Mouse (Mus musculus) heart, adult 2 months (tissue): ENCODE measurements at regions not wholly inside any gene's neighbourhood (a gene's known extent, or its start where the extent isn't known, plus 50 kb on each side); places are given as distances from the start of the nearest gene placed in this dataset.

Experiments used
- DNase-seq, 2 experiments: peaks; one replicate each; pipeline ENCODE4 v3.0.0; 2021
- H3K27ac ChIP-seq: fragments of 200-600 bp; 2 replicates; pipeline ENCODE4 v1.8.1; 2022
- H3K27me3 ChIP-seq: fragments of 200-500 bp; 2 replicates; pipeline ENCODE4 v1.6.1; 2012; ENCODE audit warnings: mild to moderate bottlenecking, low read length, inconsistent platforms, mixed read lengths; ENCODE audit not compliant: control insufficient read depth, insufficient read depth
- H3K36me3 ChIP-seq: fragments of 200-500 bp; 2 replicates; pipeline ENCODE4 v1.6.1; 2012; ENCODE audit warnings: low read length, inconsistent platforms; ENCODE audit not compliant: control insufficient read depth, insufficient read depth
- H3K4me1 ChIP-seq: fragments of 200-500 bp; 2 replicates; pipeline ENCODE4 v1.6.1; 2011; ENCODE audit warnings: low read length; ENCODE audit not compliant: control insufficient read depth, insufficient read depth
- H3K4me3 ChIP-seq: fragments of 200-600 bp; 2 replicates; pipeline ENCODE4 v1.8.1; 2022
- H3K79me2 ChIP-seq: fragments of 200-500 bp; replicated peaks from 2 replicates; pipeline ENCODE4 v1.6.1; 2012; ENCODE audit warnings: mild to moderate bottlenecking, inconsistent platforms, low read length, moderate library complexity, mixed read lengths; ENCODE audit not compliant: control insufficient read depth, insufficient read depth
- H3K9ac ChIP-seq: fragments of 200-500 bp; 2 replicates; pipeline ENCODE4 v1.6.1; 2012; ENCODE audit warnings: low read depth, mild to moderate bottlenecking, control low read depth, inconsistent platforms, low read length, mixed read lengths
- CTCF ChIP-seq: fragments of 200-600 bp; IDR thresholded peaks from 2 replicates; pipeline ENCODE4 v1.8.1; 2022; ENCODE audit warnings: antibody characterized with exemption, mild to moderate bottlenecking, moderate library complexity
- EP300 ChIP-seq: fragments of 200-500 bp; IDR thresholded peaks from 2 replicates; pipeline ENCODE4 v1.6.1; 2011; ENCODE audit warnings: low read depth, low read length, control low read depth; ENCODE audit not compliant: insufficient read depth
- POLR2A ChIP-seq: fragments of 200-500 bp; IDR thresholded peaks from 2 replicates; pipeline ENCODE4 v1.6.1; 2011; ENCODE audit warnings: mild to moderate bottlenecking, low read depth, low read length, control low read depth; ENCODE audit not compliant: insufficient read depth
- WGBS: fragments of 180-500 bp; shearing (Covaris S2); methylation state at CpG from one replicate; pipeline ENCODE4 v1.1.7; 2018; 5-methylcytosine and 5-hydroxymethylcytosine counted together
- intact Hi-C: fragments of 180-260 bp; cut with DNase I; formaldehyde crosslinking; loops from one replicate; pipeline ENCODE4 v1.15.1; 2025

DNA sequence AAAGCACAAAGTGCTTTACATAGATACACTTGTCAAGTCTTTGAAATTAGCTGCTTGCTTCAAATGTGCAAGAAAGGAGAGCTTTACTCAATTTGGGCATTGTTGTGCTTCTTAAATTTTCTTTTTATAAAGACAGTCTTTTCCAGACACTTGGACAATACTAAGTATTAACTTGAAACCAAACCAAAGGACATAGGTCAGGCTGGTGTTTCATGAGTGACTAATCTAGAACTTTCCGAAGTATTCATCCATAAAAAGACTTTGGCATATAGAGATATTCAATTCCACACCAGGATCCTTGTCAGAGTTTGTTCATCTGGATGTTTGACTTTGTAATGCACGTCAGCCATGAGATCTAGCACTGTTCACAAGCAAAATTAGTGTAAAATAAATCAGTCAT is 173.0 kb downstream of the Tfec start:
- Histone ChIP-seq H3K27me3 (no peaks in the 10 kb centered on the region), H3K27ac (no peak overlapping the region), H3K9ac (no peak overlapping the region), H3K4me1 (no peaks in the 10 kb centered on the region), H3K36me3 (no peaks in the 10 kb centered on the region), H3K4me3 (no peak overlapping the region), H3K79me2 (no peaks in the 10 kb centered on the region)
- 71% methylated on average over 2 of the region's 2 CpGs for WGBS
- TF ChIP-seq POLR2A: no peak
- TF ChIP-seq CTCF: no peak
- TF ChIP-seq EP300: no peak
- no peak for DNase-seq
- intact Hi-C loops: no loop called here

DNA sequence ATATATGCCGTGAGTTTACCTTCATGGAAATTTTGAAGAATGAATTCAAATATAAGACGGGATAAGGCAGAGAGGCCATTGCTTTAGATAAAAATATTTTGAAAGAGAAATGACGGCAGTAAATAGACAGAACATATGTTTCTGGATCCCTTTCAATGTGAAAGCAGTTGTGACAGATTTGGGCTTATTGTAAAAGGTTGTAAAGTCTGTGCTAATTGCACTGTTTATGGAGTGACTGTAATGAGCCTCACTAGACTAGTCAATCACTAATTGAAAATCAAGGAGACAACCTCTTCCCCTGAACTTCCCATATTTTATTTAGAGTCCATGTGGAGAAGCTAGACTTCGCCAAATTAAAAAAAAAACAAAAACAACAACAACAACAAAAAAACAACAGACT is 193.7 kb downstream of the Tfec start:
- no peaks in the 10 kb centered on the region for H3K27me3 ChIP-seq
- TF ChIP-seq EP300: no peak
- TF ChIP-seq CTCF: no peak
- TF ChIP-seq POLR2A: no peak
- DNase-seq: no peak
- no peaks in the 10 kb centered on the region for H3K79me2 ChIP-seq
- H3K4me3 ChIP-seq: no peak overlapping the region
- H3K9ac ChIP-seq: no peak overlapping the region
- no peaks in the 10 kb centered on the region for H3K36me3 ChIP-seq
- intact Hi-C loops: no loop called here
- H3K27ac ChIP-seq: no peak overlapping the region
- WGBS: 86% methylated on average over 4 of the region's 4 CpGs
- no peaks in the 10 kb centered on the region for H3K4me1 ChIP-seq

DNA sequence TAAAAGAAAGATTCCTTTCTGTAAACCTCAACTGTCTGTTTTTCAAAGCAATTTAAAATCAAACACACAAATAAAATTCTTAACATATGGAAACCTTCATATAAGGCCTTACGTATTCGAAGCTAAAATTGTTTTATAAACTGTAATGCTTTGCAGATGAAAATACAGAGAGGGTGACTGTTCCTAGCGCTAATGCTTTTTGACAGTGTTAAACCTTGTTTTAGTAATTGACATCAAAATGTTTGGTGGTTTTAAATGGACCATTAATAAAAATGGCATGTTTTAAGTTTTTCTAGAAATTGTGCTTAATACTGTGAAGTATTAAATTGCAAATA is 194.9 kb downstream of the Tfec start:
- no peak for DNase-seq
- H3K4me3 ChIP-seq: no peak overlapping the region
- 91% methylated on average over 3 of the region's 3 CpGs for WGBS
- no peak for TF ChIP-seq EP300
- no peak for TF ChIP-seq POLR2A
- TF ChIP-seq CTCF: no peak
- no peak overlapping the region for H3K27ac ChIP-seq
- H3K4me1 ChIP-seq: no peaks in the 10 kb centered on the region
- intact Hi-C loops: no loop called here
- H3K27me3 ChIP-seq: no peaks in the 10 kb centered on the region
- no peaks in the 10 kb centered on the region for H3K79me2 ChIP-seq
- H3K36me3 ChIP-seq: no peaks in the 10 kb centered on the region
- H3K9ac ChIP-seq: no peak overlapping the region

DNA sequence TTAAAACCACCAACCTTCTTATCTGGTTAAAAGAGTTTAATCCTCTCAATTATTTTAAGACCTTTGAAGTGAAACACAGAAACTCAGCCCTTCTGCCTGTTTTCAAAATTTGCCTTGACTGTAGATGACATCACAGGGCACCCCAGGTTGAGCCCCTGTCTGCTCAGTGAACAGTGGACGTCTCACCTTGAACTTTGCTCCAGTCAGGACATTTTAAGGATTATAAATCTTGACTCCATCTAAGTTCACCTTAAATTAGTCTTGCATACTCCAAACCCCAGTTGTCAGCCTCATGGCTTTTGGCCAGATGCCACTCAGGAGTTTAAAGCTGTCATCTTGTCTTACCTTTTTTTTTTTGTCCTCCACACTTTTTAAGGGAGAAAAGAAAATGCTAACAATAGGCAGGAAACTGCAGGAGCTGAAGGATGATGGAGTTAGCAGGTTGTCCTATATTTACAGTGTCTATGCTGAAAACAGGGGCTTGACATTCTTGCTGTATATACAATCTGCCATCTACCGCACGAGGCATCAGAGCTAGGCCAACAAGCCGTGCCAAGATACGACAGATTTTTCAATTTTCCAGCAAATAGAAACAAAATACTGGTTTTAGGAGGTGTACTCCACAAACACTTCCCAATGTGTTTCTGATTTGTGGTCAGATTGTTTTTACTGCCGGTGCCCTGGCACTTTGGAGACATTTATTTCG is 195.4 kb downstream of the Tfec start:
- DNase-seq: no peak
- TF ChIP-seq EP300: no peak
- no peak for TF ChIP-seq POLR2A
- Histone ChIP-seq H3K79me2 (no peaks in the 10 kb centered on the region), H3K4me3 (no peak overlapping the region), H3K4me1 (no peaks in the 10 kb centered on the region), H3K9ac (no peak overlapping the region), H3K27ac (no peak overlapping the region), H3K27me3 (no peaks in the 10 kb centered on the region), H3K36me3 (no peaks in the 10 kb centered on the region)
- intact Hi-C loops: no loop called here
- 79% methylated on average over 7 of the region's 7 CpGs for WGBS

DNA sequence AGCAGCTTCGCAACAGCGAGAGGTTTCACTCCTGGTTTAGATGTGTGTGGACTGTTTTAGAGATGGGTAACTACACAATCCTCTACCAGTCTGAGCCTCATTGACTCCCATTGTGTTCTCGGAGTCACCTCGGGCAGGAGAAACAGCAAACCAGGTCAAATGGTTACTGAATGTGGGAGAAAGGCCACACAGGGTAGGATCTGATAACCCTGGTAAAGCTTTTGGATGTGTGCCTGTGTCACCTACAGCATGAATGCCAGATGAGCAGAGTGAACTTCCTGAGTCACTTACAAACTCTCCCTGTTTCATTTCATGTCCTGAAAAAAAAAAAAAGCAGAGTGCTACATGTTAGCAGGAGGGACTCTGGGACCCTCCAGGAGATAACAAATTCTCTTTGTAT is 201.0 kb downstream of the Tfec start:
- TF ChIP-seq EP300 (no peak), POLR2A (no peak), CTCF (no peak)
- DNase-seq: no peak
- no peaks in the 10 kb centered on the region for H3K36me3 ChIP-seq
- H3K27ac ChIP-seq: no peak overlapping the region
- no peak overlapping the region for H3K9ac ChIP-seq
- no peaks in the 10 kb centered on the region for H3K27me3 ChIP-seq
- H3K79me2 ChIP-seq: no peaks in the 10 kb centered on the region
- 65% methylated on average over 4 of the region's 4 CpGs for WGBS
- intact Hi-C loops: no loop called here
- H3K4me3 ChIP-seq: no peak overlapping the region
- H3K4me1 ChIP-seq: no peaks in the 10 kb centered on the region

DNA sequence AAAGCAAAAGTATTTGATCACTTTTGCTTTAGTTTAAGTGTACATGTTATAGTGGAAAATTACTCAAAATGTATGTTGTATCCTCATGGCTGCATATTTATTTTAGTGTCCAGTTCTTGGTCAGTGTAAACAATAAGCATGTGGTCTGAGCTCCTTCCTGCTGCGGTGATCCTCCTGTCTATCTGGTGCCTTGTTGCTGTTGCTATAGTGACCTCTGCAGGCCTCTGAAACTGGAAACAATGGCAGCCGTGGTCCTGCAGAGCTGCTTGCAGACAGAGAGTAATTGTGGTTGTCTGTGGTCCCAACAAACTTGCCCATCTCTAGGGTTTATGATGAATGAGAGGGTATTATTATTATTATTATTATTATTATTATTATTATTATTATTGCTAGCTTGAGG is 230.2 kb downstream of the Tfec start:
- Histone ChIP-seq H3K27ac (no peak overlapping the region), H3K9ac (no peak overlapping the region), H3K36me3 (no peaks in the 10 kb centered on the region), H3K79me2 (no peaks in the 10 kb centered on the region), H3K27me3 (no peaks in the 10 kb centered on the region), H3K4me1 (no peaks in the 10 kb centered on the region), H3K4me3 (no peak overlapping the region)
- DNase-seq: no peak
- 3% methylated on average over 2 of the region's 2 CpGs for WGBS
- intact Hi-C loops: no loop called here
- TF ChIP-seq EP300: no peak
- no peak for TF ChIP-seq CTCF

DNA sequence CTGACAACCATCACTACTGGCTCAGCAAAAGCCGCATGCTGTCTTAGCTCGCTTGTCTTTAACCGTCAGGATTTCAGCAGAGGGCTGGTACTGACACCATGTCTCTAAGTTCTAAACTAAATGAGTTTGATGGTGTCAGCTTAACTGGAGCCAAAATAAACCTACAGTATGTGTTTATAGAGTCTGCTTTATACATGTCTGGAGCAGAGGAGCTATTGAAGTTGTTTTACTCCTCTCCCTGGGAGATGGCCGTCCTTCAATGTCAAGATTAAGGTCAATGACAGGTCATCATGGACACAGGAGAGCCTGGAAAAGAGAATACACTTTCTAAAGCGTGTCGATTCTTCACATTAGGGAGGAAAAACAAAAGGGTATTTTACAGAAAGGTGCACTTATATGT is 231.0 kb downstream of the Tfec start:
- Histone ChIP-seq H3K27me3 (no peaks in the 10 kb centered on the region), H3K4me1 (no peaks in the 10 kb centered on the region), H3K27ac (no peak overlapping the region), H3K9ac (no peak overlapping the region), H3K4me3 (no peak overlapping the region), H3K79me2 (no peaks in the 10 kb centered on the region), H3K36me3 (no peaks in the 10 kb centered on the region)
- no peak for DNase-seq
- intact Hi-C loops: no loop called here
- WGBS: 43% methylated on average over 6 of the region's 6 CpGs
- no peak for TF ChIP-seq EP300
- TF ChIP-seq CTCF: no peak
- no peak for TF ChIP-seq POLR2A
